Mouse (Mus musculus): ENCODE measurements around the gene Pdf.

- TF ChIP-seq CTCF (conservative IDR thresholded peaks at IDR 0.05; ENCODE audit: low read length) (no peak), NANOG (IDR thresholded peaks at IDR 0.05; ENCODE audit: borderline replicate concordance, low read length) (no peak)
Measured at GRCm38 (mm10) chr8:107090531-107090930, 42.1 kb upstream of the Pdf start.

All from E14TG2a.4 (cell line).